Mouse (Mus musculus): ENCODE data around the gene Tnfrsf21. TPM values are rescaled to one million over a fixed set of nuclear protein-coding genes. Genes with fewer than 3 reads are reported as not detected.
A peak's percentile ranks its signal among the peaks of the same experiment; 100 is the strongest.

Gene Tnfrsf21
- polyA plus RNA-seq, 1 experiment from 2014 or later, result 67.2 TPM

GRCm38 (mm10) chr17:43000598-43000997 is 15.8 kb upstream of the Tnfrsf21 start:
- Histone ChIP-seq H3K4me3 (no peak overlapping the region), H3K27ac (no peak overlapping the region), H3K9ac (no peak overlapping the region), H3K36me3 (no peaks in the 10 kb centered on the region), H3K9me3 (no peaks in the 10 kb centered on the region), H3K4me2 (replicated peaks) (no peak overlapping the region), H3K4me1 (no peaks in the 10 kb centered on the region), H3K27me3 (replicated peaks) (no peaks in the 10 kb centered on the region)
- no peak for ATAC-seq (ENCODE audit: low FRiP score, low read depth)
- WGBS, result 90% methylated on average over 7 of the region's 7 CpGs

DNA sequence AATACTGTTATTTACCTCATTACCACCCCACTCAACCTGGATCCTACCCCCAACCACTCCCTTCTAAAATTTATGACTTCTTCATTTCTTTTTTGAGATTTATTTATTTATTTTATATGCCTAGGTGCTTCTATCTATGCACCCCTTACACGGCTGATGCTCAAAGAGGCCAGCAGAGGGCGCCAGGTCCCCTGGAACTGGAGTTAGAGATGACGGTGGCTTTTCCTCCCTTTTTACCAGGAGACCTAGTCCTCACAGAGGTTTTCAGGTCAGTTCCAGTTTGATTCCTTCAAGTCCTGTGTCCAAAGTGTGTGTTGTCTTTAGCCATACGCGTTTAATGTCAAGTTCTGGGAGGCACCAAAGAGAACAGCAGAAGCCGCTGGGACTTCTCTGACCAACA is 3.6 kb upstream of the Tnfrsf21 start:
- Histone ChIP-seq H3K4me2 (replicated peaks) (no peak overlapping the region), H3K36me3 (no peaks in the 10 kb centered on the region), H3K27me3 (replicated peaks) (no peaks in the 10 kb centered on the region), H3K9me3 (no peaks in the 10 kb centered on the region), H3K4me3 (no peak overlapping the region), H3K27ac (no peak overlapping the region), H3K4me1 (no peaks in the 10 kb centered on the region), H3K9ac (no peak overlapping the region)
- WGBS, result 22% methylated on average over 6 of the region's 6 CpGs
- ATAC-seq (ENCODE audit: low FRiP score, low read depth), result no peak

DNA sequence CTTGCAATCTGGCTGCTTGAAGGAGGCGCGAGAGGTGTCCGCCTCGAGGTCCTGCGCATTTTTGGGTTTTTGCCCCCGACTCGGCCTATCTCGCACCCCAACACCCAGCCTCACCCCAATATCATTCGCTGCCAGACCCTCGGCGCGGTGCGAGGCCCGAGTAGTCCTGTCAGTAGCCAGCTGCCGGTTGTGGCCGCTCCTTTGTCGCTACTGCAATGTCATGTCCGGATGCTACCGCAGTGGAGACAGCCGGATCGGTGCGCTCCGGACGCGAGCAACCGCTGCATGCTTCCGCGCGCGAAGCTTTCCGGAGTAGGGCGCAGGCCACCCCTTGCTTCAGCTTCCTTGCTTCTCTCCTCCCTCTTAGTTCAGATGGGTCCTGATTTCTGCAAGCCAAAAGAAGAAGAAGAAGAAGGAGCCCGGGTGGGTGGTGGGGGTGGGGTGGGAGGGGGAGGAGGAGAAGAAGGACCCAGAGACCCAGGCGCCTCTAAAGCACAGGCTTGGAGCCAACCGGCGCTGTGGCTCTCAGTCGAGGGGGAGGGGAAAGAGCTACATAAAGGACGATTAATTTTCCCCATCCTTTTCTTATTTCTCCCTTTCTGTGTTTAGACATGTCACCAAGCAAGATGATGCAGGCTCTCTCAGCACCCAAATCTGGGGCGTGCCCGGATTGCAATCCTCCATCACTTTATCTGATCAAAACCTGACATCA is 1.1 kb downstream of the Tnfrsf21 start:
- H3K9me3 ChIP-seq, result no peaks in the 10 kb centered on the region
- H3K4me1 ChIP-seq, result peaks cover 10% of the 10 kb centered on the region
- no peaks in the 10 kb centered on the region for H3K27me3 ChIP-seq (replicated peaks)
- peak overlapping the region; percentile 69 for H3K4me2 ChIP-seq (replicated peaks)
- H3K27ac ChIP-seq, result peak overlapping the region; percentile 90
- H3K36me3 ChIP-seq, result peaks cover 11% of the 10 kb centered on the region; the same call in 1 of the 2 replicates
- peak overlapping the region; percentile 98 for H3K9ac ChIP-seq
- ATAC-seq (ENCODE audit: low FRiP score, low read depth), result peak; percentile 72
- peak overlapping the region; percentile 90 for H3K4me3 ChIP-seq
- WGBS, result under 1% methylated on average over 40 of the region's 40 CpGs

DNA sequence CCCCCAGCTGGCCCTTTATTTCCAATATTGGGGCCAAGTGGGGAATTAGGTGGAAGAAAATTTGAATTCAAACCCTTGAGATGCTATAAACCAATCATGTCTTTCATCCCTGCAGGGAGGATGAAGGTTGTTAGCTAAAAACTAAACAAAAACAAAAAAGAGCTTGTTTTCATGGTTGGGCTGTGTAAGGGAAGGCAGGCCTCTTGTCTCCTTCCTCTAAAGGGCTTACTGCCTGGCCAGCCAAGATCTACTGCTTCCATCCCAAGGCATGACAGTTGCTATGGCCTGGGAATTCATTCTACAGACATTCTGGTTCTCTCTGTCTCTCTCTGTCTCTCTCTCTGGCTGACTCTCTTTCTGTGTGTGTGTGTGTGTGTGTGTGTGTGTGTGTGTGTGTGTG is 1.7 kb downstream of the Tnfrsf21 start:
- no peaks in the 10 kb centered on the region for H3K9me3 ChIP-seq
- peak overlapping the region; percentile 54; the same call in 1 of the 2 replicates for H3K27ac ChIP-seq
- ATAC-seq (ENCODE audit: low FRiP score, low read depth), result peak; percentile 41
- H3K36me3 ChIP-seq, result peaks cover 11% of the 10 kb centered on the region; the same call in 1 of the 2 replicates
- peak overlapping the region; percentile 98 for H3K9ac ChIP-seq
- H3K4me2 ChIP-seq (replicated peaks), result peak overlapping the region; percentile 69
- H3K4me1 ChIP-seq, result peaks cover 10% of the 10 kb centered on the region
- H3K27me3 ChIP-seq (replicated peaks), result no peaks in the 10 kb centered on the region
- peak overlapping the region; percentile 90 for H3K4me3 ChIP-seq

DNA sequence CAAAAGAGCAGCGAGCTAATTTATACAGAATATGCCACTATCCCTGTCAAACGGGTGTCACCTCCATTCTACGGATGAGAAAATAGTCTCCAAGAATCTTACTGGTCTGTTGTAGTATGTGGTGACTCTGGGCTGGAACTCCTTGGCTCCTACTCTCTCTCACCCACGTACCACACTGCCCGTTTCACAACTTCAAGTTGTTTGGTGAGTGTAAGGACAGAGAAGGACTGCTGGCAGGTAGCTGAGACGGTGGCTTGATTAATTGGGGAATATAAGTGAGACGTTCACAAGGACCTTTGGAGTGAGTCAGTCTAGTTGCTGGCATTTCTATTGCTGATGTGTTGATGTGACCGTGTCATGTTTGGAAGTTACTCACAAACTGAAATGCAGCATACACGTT is 3.3 kb downstream of the Tnfrsf21 start:
- Histone ChIP-seq H3K4me1 (peaks cover 10% of the 10 kb centered on the region), H3K36me3 (peaks cover 15% of the 10 kb centered on the region; the same call in 1 of the 2 replicates), H3K27me3 (replicated peaks) (no peaks in the 10 kb centered on the region), H3K9ac (no peak overlapping the region), H3K4me3 (no peak overlapping the region), H3K27ac (no peak overlapping the region), H3K9me3 (no peaks in the 10 kb centered on the region), H3K4me2 (replicated peaks) (peak overlapping the region; percentile 69; the same call in 1 of the 2 replicates)
- 92% methylated on average over 9 of the region's 9 CpGs for WGBS
- no peak for ATAC-seq (ENCODE audit: low FRiP score, low read depth)

DNA sequence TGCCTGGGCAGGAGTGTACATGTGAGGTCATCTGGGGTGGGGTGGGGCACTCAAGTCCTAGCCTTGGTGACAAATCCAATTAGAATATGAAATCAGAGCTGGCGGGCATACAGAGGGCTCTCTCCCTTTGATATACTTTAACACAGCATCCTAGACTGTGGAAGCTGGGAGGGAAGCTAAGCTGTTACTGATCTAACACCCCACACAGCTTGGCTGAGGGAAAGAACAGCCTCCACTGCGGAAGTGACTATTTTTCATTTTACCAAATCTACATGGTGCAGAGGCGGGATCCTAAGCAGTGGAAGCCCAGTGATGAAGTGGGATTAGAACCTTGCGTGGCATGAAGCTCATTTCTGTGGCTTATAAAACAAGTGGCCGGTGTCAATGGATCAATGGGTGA is 4.7 kb downstream of the Tnfrsf21 start:
- Histone ChIP-seq H3K27ac (no peak overlapping the region), H3K27me3 (replicated peaks) (no peaks in the 10 kb centered on the region), H3K4me1 (peaks cover 10% of the 10 kb centered on the region), H3K36me3 (peaks cover 15% of the 10 kb centered on the region; the same call in 1 of the 2 replicates), H3K9ac (no peak overlapping the region), H3K9me3 (no peaks in the 10 kb centered on the region), H3K4me3 (no peak overlapping the region), H3K4me2 (replicated peaks) (no peak overlapping the region)
- 96% methylated on average over 5 of the region's 5 CpGs for whole genome bisulfite sequencing
- ATAC-seq (ENCODE audit: low FRiP score, low read depth), result no peak

- Histone ChIP-seq H3K27me3 (replicated peaks) (no peaks in the 10 kb centered on the region), H3K36me3 (peaks cover 15% of the 10 kb centered on the region; the same call in 1 of the 2 replicates), H3K9ac (no peak overlapping the region), H3K27ac (no peak overlapping the region), H3K4me3 (no peak overlapping the region), H3K9me3 (no peaks in the 10 kb centered on the region), H3K4me1 (peaks cover 10% of the 10 kb centered on the region), H3K4me2 (replicated peaks) (no peak overlapping the region)
- WGBS, result 97% methylated on average over 9 of the region's 9 CpGs
- ATAC-seq (ENCODE audit: low FRiP score, low read depth), result no peak
Observed at GRCm38 (mm10) chr17:43022056-43022455, 5.7 kb downstream of the Tnfrsf21 start.

GRCm38 (mm10) chr17:43023637-43024217 is 7.4 kb downstream of the Tnfrsf21 start:
- Histone ChIP-seq H3K4me2 (replicated peaks) (no peak overlapping the region), H3K9me3 (no peaks in the 10 kb centered on the region), H3K27ac (no peak overlapping the region), H3K4me1 (peaks cover 10% of the 10 kb centered on the region), H3K36me3 (peaks cover 15% of the 10 kb centered on the region; the same call in 1 of the 2 replicates), H3K27me3 (replicated peaks) (no peaks in the 10 kb centered on the region), H3K9ac (no peak overlapping the region), H3K4me3 (no peak overlapping the region)
- WGBS, result 90% methylated on average over 12 of the region's 12 CpGs
- ATAC-seq (ENCODE audit: low FRiP score, low read depth), result no peak

GRCm38 (mm10) chr17:43024531-43024930 is 8.2 kb downstream of the Tnfrsf21 start:
- 91% methylated on average over 3 of the region's 3 CpGs for WGBS
- no peak overlapping the region for H3K27ac ChIP-seq
- no peaks in the 10 kb centered on the region for H3K27me3 ChIP-seq (replicated peaks)
- H3K9me3 ChIP-seq, result no peaks in the 10 kb centered on the region
- H3K36me3 ChIP-seq, result peaks cover 15% of the 10 kb centered on the region; the same call in 1 of the 2 replicates
- H3K4me3 ChIP-seq, result no peak overlapping the region
- no peak overlapping the region for H3K4me2 ChIP-seq (replicated peaks)
- no peak overlapping the region for H3K9ac ChIP-seq
- no peak for ATAC-seq (ENCODE audit: low FRiP score, low read depth)
- H3K4me1 ChIP-seq, result 0 out of 2 replicates have a peak, but pooled peaks cover 5% of the 10 kb centered on the region

GRCm38 (mm10) chr17:43025048-43025447 is 8.7 kb downstream of the Tnfrsf21 start:
- no peak overlapping the region for H3K9ac ChIP-seq
- no peaks in the 10 kb centered on the region for H3K4me1 ChIP-seq
- 89% methylated on average over 6 of the region's 6 CpGs for WGBS
- no peak overlapping the region for H3K4me2 ChIP-seq (replicated peaks)
- H3K36me3 ChIP-seq, result peaks cover 14% of the 10 kb centered on the region; the same call in 1 of the 2 replicates
- ATAC-seq (ENCODE audit: low FRiP score, low read depth), result no peak
- H3K27me3 ChIP-seq (replicated peaks), result no peaks in the 10 kb centered on the region
- H3K27ac ChIP-seq, result no peak overlapping the region
- no peaks in the 10 kb centered on the region for H3K9me3 ChIP-seq
- no peak overlapping the region for H3K4me3 ChIP-seq

DNA sequence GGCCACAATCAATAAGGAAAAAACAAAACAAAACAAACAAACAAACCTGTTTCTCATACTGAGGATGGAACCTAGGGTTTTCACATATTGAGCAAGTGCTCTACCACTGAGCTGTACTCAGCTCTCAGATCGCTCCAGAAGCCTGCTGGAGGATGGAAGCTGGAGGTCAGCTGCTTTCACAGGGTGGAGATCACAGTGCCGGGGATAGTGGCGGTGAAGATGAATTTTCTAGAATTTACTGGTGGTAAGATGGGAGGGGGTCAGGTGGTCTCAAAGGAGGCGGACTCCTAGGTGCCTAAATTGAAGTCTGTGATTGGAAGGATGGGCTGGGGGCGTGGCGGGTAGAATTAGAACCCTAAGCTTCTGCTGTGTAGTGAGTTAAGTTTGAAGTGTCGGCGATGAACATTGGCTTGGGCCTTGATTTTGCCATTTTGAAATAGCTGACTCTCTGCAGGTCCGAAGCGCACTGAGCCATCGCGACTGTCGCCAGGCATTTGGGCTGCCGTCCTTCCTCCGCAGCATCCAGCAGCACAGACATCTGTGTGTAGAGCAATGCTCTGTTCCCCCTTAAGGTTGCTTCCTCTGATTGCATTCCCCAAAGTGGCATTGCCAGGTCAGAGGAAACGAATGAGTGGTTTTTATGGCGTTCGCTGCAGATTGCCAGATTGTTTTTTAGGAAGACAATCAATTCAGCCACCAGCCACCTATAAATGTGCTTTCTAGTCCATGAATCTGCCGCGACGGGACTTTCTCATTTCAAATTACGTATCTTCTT is 9.7 kb downstream of the Tnfrsf21 start:
- H3K4me2 ChIP-seq (replicated peaks), result peak overlapping the region; percentile 20; the same call in 1 of the 2 replicates
- H3K9me3 ChIP-seq, result no peaks in the 10 kb centered on the region
- H3K9ac ChIP-seq, result no peak overlapping the region
- peaks cover 9% of the 10 kb centered on the region; the same call in 1 of the 2 replicates for H3K36me3 ChIP-seq
- no peak overlapping the region for H3K4me3 ChIP-seq
- WGBS, result 78% methylated on average over 22 of the region's 22 CpGs
- H3K4me1 ChIP-seq, result no peaks in the 10 kb centered on the region
- H3K27me3 ChIP-seq (replicated peaks), result no peaks in the 10 kb centered on the region
- no peak overlapping the region for H3K27ac ChIP-seq
- peak; percentile 73 for ATAC-seq (ENCODE audit: low FRiP score, low read depth)

DNA sequence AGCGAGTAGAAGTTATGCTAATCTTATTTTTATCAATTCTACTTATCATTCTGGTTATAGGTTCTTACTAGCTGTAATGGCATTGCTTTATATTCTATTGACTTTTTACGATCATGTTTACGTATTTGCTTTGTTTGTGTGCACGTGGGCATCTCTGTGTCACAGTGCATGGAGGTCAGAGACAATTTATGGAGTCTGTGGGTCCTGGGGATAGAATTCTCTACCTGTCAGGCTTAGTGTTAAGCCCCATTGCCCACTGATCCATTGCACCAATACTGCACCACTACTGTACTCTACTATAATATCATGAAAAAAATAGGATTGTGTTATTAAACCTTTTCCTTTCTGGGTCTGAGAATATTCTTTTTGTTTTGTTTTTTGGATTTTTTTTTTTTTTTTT is 10.4 kb downstream of the Tnfrsf21 start:
- no peak overlapping the region for H3K4me3 ChIP-seq
- no peak overlapping the region for H3K27ac ChIP-seq
- WGBS, result 70% methylated on average over 4 of the region's 4 CpGs
- peaks cover 9% of the 10 kb centered on the region; the same call in 1 of the 2 replicates for H3K36me3 ChIP-seq
- no peaks in the 10 kb centered on the region for H3K9me3 ChIP-seq
- no peak overlapping the region for H3K9ac ChIP-seq
- no peaks in the 10 kb centered on the region for H3K27me3 ChIP-seq (replicated peaks)
- ATAC-seq (ENCODE audit: low FRiP score, low read depth), result peak; percentile 48
- H3K4me2 ChIP-seq (replicated peaks), result no peak overlapping the region
- no peaks in the 10 kb centered on the region for H3K4me1 ChIP-seq

Measured in neural tube, embryonic 12.5 days (tissue).